Mouse (Mus musculus) C2C12 (cell line): ENCODE data around the gene Slc16a8. TPM values are rescaled to one million over a fixed set of nuclear protein-coding genes. Genes with fewer than 3 reads are reported as not detected.

ENCODE experiments used
- H3K27me3 ChIP-seq: one replicate; pipeline ENCODE4 v1.6.1; 2011; ENCODE audit not compliant: control insufficient read depth, insufficient read depth, insufficient read length
- H3K36me3 ChIP-seq: one replicate; pipeline ENCODE4 v1.6.1; 2011; ENCODE audit not compliant: control insufficient read depth, insufficient read depth
- H3K4me3 ChIP-seq: one replicate; pipeline ENCODE4 v1.5.1; 2011; ENCODE audit warnings: mild to moderate bottlenecking, control low read depth; ENCODE audit not compliant: poor library complexity, insufficient read depth, severe bottlenecking
- H3K79me2 ChIP-seq: one replicate; pipeline ENCODE4 v1.6.1; 2011; ENCODE audit not compliant: control insufficient read depth, insufficient read depth
- H3K79me3 ChIP-seq: one replicate; pipeline ENCODE4 v1.6.1; 2011; ENCODE audit warnings: low read depth, control low read depth
- H3ac ChIP-seq: one replicate; pipeline ENCODE3; 2011; ENCODE audit warnings: low read depth; ENCODE audit not compliant: control insufficient read depth, insufficient read length
- CEBPB ChIP-seq: IDR thresholded peaks from one replicate; pipeline ENCODE4 v1.6.1; 2011; ENCODE audit warnings: low read depth, mild to moderate bottlenecking, control low read depth, moderate library complexity
- CTCF ChIP-seq: IDR thresholded peaks from one replicate; pipeline ENCODE4 v1.5.1; 2011; ENCODE audit not compliant: control insufficient read depth, insufficient read depth, insufficient read length
- FOSL1 ChIP-seq: IDR thresholded peaks from one replicate; pipeline ENCODE4 v1.8.0; 2011; ENCODE audit warnings: mild to moderate bottlenecking, low read length; ENCODE audit not compliant: poor library complexity, insufficient read depth, severe bottlenecking
- MAX ChIP-seq: IDR thresholded peaks from one replicate; pipeline ENCODE4 v1.6.1; 2011; ENCODE audit warnings: mild to moderate bottlenecking, control low read depth
- MYOD1 ChIP-seq: IDR thresholded peaks from one replicate; pipeline ENCODE4 v1.6.1; 2011; ENCODE audit warnings: low read depth; ENCODE audit not compliant: control insufficient read depth, insufficient read length
- MYOG ChIP-seq: IDR thresholded peaks from one replicate; pipeline ENCODE4 v1.6.1; 2011; ENCODE audit not compliant: control insufficient read depth, insufficient read length; ENCODE audit errors: extremely low read depth
- USF1 ChIP-seq: IDR thresholded peaks from one replicate; pipeline ENCODE4 v1.6.1; 2011; ENCODE audit warnings: low read depth, mild to moderate bottlenecking, control low read depth, moderate library complexity
- polyA plus RNA-seq: library from polyadenylated mRNA; unstranded; fragments of >200 nt; fragmentation: generic; extraction: Trizol; gene quantifications from one replicate; pipeline ENCODE4 v1.2.1, GENCODE M21; 2012; ENCODE audit warnings: missing spikeins

The Slc16a8 gene
- polyA plus RNA-seq, 1 experiment = 0.11 TPM

DNA sequence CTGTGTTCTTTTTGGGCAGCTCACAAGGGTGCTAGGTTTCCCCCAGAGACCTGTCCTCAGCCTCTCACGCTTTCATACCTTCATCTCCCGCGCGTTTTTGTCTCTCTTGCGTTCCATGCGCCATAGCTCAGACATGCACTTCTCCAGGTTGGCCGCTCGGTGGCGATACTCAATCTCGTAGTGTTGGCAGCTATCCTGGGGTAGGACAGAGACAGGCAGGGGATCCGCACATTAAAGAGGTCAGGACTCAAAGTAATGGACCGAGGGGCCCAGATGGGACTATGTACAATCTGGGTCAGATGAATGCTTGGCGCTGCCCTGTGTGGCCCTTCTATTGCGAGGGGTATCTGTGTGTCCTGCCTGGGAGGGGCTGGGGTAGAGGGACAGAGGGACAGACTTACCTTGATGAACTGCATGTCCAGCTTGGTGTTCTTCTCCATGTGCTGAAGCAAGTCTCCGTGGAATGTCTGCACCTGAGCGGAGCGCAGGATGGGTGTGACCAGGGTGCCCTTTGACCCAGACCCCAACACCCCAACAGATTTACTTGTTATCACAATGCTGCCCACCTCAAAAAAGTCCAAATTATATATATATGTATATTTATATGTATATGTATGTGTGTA, 16.7 kb upstream of the Slc16a8 start:
- peaks cover 46% of the 10 kb centered on the region for H3K27me3 ChIP-seq
- H3K79me3 ChIP-seq = no peaks in the 10 kb centered on the region
- H3ac ChIP-seq = no peak overlapping the region
- no peaks in the 10 kb centered on the region for H3K36me3 ChIP-seq
- TF ChIP-seq CTCF = peak; percentile 57
- no peak for TF ChIP-seq MYOD1
- no peaks in the 10 kb centered on the region for H3K79me2 ChIP-seq
- no peak overlapping the region for H3K4me3 ChIP-seq

DNA sequence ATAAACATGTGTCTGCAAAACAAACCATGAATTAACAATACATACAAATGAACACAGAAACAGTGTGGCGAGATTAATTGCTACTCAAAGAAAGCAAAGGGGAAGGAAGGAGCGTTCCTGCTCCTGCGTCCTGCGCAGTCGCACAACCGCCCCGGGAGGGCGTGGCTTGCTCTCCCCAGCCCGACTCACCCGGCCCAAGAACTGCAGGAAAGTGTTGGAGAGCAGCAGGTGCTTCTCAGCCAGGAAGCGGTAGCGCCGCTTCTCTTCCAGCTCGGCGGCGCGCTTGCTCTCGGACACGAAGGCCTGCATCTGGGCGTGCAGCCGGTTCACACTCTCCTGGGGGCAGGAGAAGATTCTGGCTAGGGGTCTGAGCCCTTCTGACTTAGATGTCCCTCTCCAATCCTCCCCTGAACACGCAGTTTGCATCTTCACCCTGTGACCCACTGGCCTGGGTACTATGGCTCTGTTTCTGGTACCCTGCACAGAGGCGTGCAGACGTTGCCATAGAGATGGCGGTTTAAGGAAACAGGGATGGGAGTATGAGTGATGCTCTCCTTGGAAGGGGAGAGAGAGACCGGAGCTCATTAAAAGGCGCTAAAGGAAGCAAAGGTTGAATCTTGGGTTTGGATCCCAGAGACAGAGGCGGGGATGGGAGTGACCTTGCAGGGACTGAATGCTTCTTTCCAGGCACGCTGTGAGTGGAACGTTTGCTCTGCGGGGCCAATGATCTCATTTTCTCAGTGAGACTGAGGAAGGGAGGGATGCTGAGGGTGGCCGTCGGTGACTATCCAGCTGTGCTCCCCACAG, 16.0 kb upstream of the Slc16a8 start:
- Histone ChIP-seq H3K4me3 (no peak overlapping the region), H3ac (no peak overlapping the region), H3K36me3 (no peaks in the 10 kb centered on the region), H3K79me2 (no peaks in the 10 kb centered on the region), H3K27me3 (peaks cover 53% of the 10 kb centered on the region), H3K79me3 (no peaks in the 10 kb centered on the region)
- TF ChIP-seq MYOD1 (no peak), FOSL1 (no peak), CTCF (no peak), USF1 (no peak), MAX (no peak), CEBPB (no peak)

- H3K79me2 ChIP-seq = no peaks in the 10 kb centered on the region
- H3K27me3 ChIP-seq = peaks cover 56% of the 10 kb centered on the region
- TF ChIP-seq FOSL1 (no peak), USF1 (no peak), MAX (no peak), CEBPB (no peak), MYOD1 (no peak), MYOG (no peak), CTCF (no peak)
- H3K4me3 ChIP-seq = no peak overlapping the region
- no peak overlapping the region for H3ac ChIP-seq
- H3K79me3 ChIP-seq = no peaks in the 10 kb centered on the region
- H3K36me3 ChIP-seq = no peaks in the 10 kb centered on the region
Measured at GRCm38 (mm10) chr15:79268521-79268920, 14.0 kb upstream of the Slc16a8 start.

- H3ac ChIP-seq = no peak overlapping the region
- no peaks in the 10 kb centered on the region for H3K36me3 ChIP-seq
- TF ChIP-seq MYOG = no peak
- TF ChIP-seq MYOD1 = no peak
- TF ChIP-seq CEBPB = no peak
- TF ChIP-seq FOSL1 = no peak
- TF ChIP-seq CTCF = no peak
- TF ChIP-seq MAX = no peak
- no peak for TF ChIP-seq USF1
- H3K79me2 ChIP-seq = no peaks in the 10 kb centered on the region
- peaks cover 50% of the 10 kb centered on the region for H3K27me3 ChIP-seq
- H3K79me3 ChIP-seq = no peaks in the 10 kb centered on the region
- no peak overlapping the region for H3K4me3 ChIP-seq
Measured at GRCm38 (mm10) chr15:79265384-79265783, 10.8 kb upstream of the Slc16a8 start.

DNA sequence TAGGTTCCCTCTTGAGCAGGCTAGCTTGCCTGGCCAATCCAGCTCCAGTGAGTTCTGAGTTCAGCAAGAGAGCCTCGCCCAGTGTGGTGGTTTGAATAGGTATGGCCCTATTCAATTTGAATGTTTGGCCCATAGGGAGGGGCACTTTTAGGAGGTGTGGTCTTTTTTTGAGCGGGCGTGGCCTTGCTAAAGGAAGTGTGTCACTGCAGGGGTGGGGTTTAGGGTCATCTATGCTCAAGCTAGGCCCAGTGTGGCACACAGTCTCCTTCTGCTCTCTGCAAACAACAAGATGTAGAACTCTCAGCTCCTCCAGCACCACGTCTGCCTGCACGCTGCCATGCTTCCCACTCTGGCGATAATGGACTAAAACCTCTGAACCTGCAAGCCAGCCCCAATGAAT, 9.2 kb upstream of the Slc16a8 start:
- no peak overlapping the region for H3K4me3 ChIP-seq
- TF ChIP-seq USF1 (no peak), CEBPB (no peak), FOSL1 (no peak), MYOG (no peak), CTCF (no peak), MYOD1 (no peak), MAX (no peak)
- no peak overlapping the region for H3ac ChIP-seq
- no peaks in the 10 kb centered on the region for H3K79me2 ChIP-seq
- H3K27me3 ChIP-seq = peaks cover 51% of the 10 kb centered on the region
- H3K36me3 ChIP-seq = no peaks in the 10 kb centered on the region
- H3K79me3 ChIP-seq = no peaks in the 10 kb centered on the region

DNA sequence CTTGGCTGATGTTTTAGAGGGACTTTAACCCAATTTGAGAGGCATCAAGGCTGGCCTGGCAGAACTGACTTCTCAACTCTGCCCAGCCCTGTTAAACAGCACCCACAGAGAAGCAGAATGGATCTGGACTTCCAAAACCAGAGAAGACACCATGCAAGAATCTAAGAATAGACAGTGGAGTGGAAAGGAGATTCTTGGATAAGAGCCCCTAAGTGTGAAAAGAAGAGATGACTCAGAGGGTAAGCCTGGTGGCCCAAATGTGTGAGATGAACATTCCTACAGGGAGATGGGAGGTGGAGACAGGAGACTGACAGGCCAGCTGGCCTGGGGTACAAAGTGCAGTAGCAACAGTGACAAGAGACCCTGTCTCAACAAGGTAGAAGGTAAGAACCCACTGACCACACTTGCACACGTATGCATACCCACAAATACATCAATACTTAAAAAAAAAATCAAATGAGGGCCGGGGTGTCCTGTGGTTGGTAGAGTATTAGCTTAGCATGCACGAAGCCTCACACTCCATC, 8.3 kb upstream of the Slc16a8 start:
- TF ChIP-seq MYOG = no peak
- no peak for TF ChIP-seq MAX
- no peak for TF ChIP-seq CTCF
- TF ChIP-seq CEBPB = no peak
- no peak for TF ChIP-seq FOSL1
- TF ChIP-seq MYOD1 = no peak
- TF ChIP-seq USF1 = no peak
- H3K79me3 ChIP-seq = no peaks in the 10 kb centered on the region
- peaks cover 42% of the 10 kb centered on the region for H3K27me3 ChIP-seq
- H3K79me2 ChIP-seq = no peaks in the 10 kb centered on the region
- no peak overlapping the region for H3K4me3 ChIP-seq
- no peaks in the 10 kb centered on the region for H3K36me3 ChIP-seq
- no peak overlapping the region for H3ac ChIP-seq
